Mouse (Mus musculus) MEL (cell line): ENCODE data around the gene Olfr435. TPM values are rescaled to one million over a fixed set of nuclear protein-coding genes. Genes with fewer than 3 reads are reported as not detected.

Experiments used
- DNase-seq: peaks from one replicate; pipeline ENCODE4 v3.0.0; 2011; ENCODE audit warnings: low read depth, low spot score
- H3K27ac ChIP-seq: 2 replicates; pipeline ENCODE4 v1.5.1; 2012; ENCODE audit warnings: low read depth, mild to moderate bottlenecking, control low read depth, low read length, moderate library complexity; ENCODE audit not compliant: control insufficient read depth
- H3K27me3 ChIP-seq, 2 experiments: fragments of 150-350 bp in 1 of 2; sonication (generic) in 1 of 2; 2 replicates each; pipeline ENCODE4 v1.6.1; 2012; ENCODE audit warnings: low read length in 2 of 2, mild to moderate bottlenecking in 2 of 2, improper control_type of control experiment in 1 of 2, moderate library complexity in 1 of 2; ENCODE audit not compliant: insufficient read depth in 2 of 2, control insufficient read depth in 1 of 2
- H3K36me3 ChIP-seq, 2 experiments: 2 replicates each; pipeline ENCODE4 v1.6.1; 2012 to 2014; ENCODE audit warnings: low read length in 2 of 2, improper control_type of control experiment in 1 of 2, inconsistent platforms in 1 of 2, mild to moderate bottlenecking in 1 of 2; ENCODE audit not compliant: insufficient read depth in 2 of 2, control insufficient read depth in 1 of 2
- H3K4me1 ChIP-seq, 2 experiments: fragments of 150-350 bp in 1 of 2; sonication (generic) in 1 of 2; 2 replicates each; pipeline ENCODE4 v1.6.1; 2012; ENCODE audit warnings: low read length in 2 of 2, improper control_type of control experiment in 1 of 2, mild to moderate bottlenecking in 1 of 2; ENCODE audit not compliant: insufficient read depth in 2 of 2, control insufficient read depth in 1 of 2
- H3K4me3 ChIP-seq, 2 experiments: fragments of 150-350 bp in 1 of 2; sonication (generic) in 1 of 2; 2 replicates each; pipeline ENCODE4 v1.5.1; 2012; ENCODE audit warnings: low read depth in 2 of 2, low read length in 2 of 2, mild to moderate bottlenecking in 2 of 2, moderate library complexity in 2 of 2, control low read depth in 1 of 2, improper control_type of control experiment in 1 of 2; ENCODE audit not compliant: control insufficient read depth in 1 of 2, insufficient read depth in 1 of 2
- H3K79me2 ChIP-seq: 2 replicates; pipeline ENCODE4 v1.6.1; 2012; ENCODE audit warnings: mild to moderate bottlenecking, low read length, moderate library complexity; ENCODE audit not compliant: control insufficient read depth, poor library complexity, insufficient read depth
- H3K9ac ChIP-seq: 2 replicates; pipeline ENCODE4 v1.6.1; 2012; ENCODE audit warnings: low read depth, mild to moderate bottlenecking, control low read depth, low read length, moderate library complexity; ENCODE audit not compliant: control insufficient read depth, poor library complexity, severe bottlenecking
- H3K9me3 ChIP-seq: fragments of 150-350 bp; sonication (generic); replicated peaks from 2 replicates; pipeline ENCODE4 v1.6.1; 2012; ENCODE audit warnings: mild to moderate bottlenecking, low read length, improper control_type of control experiment, moderate library complexity; ENCODE audit not compliant: insufficient read depth
- CHD1 ChIP-seq: IDR thresholded peaks from 2 replicates; pipeline ENCODE4 v1.6.1; 2012; ENCODE audit warnings: low read depth, mild to moderate bottlenecking, inconsistent platforms, low read length, improper control_type of control experiment
- CHD2 ChIP-seq: IDR thresholded peaks from 2 replicates; pipeline ENCODE4 v1.6.1; 2011; ENCODE audit warnings: low read length, improper control_type of control experiment
- E2F4 ChIP-seq: IDR thresholded peaks from 2 replicates; pipeline ENCODE4 v1.6.1; 2011; ENCODE audit warnings: low read depth, low read length, improper control_type of control experiment, borderline replicate concordance
- EP300 ChIP-seq, 2 experiments: IDR thresholded peaks; 2 replicates each; pipeline ENCODE4 v1.6.1; 2011; ENCODE audit warnings: improper control_type of control experiment in 2 of 2, low read length in 2 of 2, low read depth in 1 of 2, mild to moderate bottlenecking in 1 of 2
- GATA1 ChIP-seq: IDR thresholded peaks from 2 replicates; pipeline ENCODE4 v1.6.1; 2011; ENCODE audit warnings: low read depth, low read length, improper control_type of control experiment
- MAFK ChIP-seq: IDR thresholded peaks from 2 replicates; pipeline ENCODE4 v1.6.1; 2011; ENCODE audit warnings: low read depth, mild to moderate bottlenecking, low read length, improper control_type of control experiment, borderline replicate concordance
- MAX ChIP-seq: IDR thresholded peaks from 2 replicates; pipeline ENCODE4 v1.6.1; 2011; ENCODE audit warnings: low read length, improper control_type of control experiment
- MAZ ChIP-seq: IDR thresholded peaks from 2 replicates; pipeline ENCODE4 v1.6.1; 2012; ENCODE audit warnings: low read depth, mild to moderate bottlenecking, inconsistent platforms, low read length, improper control_type of control experiment
- MEF2A ChIP-seq: IDR thresholded peaks from 2 replicates; pipeline ENCODE4 v1.6.1; 2014; ENCODE audit warnings: low read depth, mild to moderate bottlenecking, inconsistent platforms, low read length, improper control_type of control experiment; ENCODE audit not compliant: poor library complexity, insufficient replicate concordance, severe bottlenecking; ENCODE audit errors: extremely low read depth
- MYB ChIP-seq: IDR thresholded peaks from 2 replicates; pipeline ENCODE4 v1.6.1; 2011; ENCODE audit warnings: mild to moderate bottlenecking, low read depth, low read length, improper control_type of control experiment
- NELFE ChIP-seq: IDR thresholded peaks from 2 replicates; pipeline ENCODE4 v1.6.1; 2011; ENCODE audit warnings: low read depth, low read length, improper control_type of control experiment
- NRF1 ChIP-seq: IDR thresholded peaks from 2 replicates; pipeline ENCODE4 v1.6.1; 2014; ENCODE audit warnings: low read depth, mild to moderate bottlenecking, inconsistent platforms, low read length, improper control_type of control experiment, moderate library complexity; ENCODE audit not compliant: poor library complexity, insufficient read depth, severe bottlenecking
- POLR2AphosphoS2 ChIP-seq: IDR thresholded peaks from 2 replicates; pipeline ENCODE4 v1.6.1; 2011; ENCODE audit warnings: low read length, improper control_type of control experiment
- POLR2AphosphoS5 ChIP-seq: IDR thresholded peaks from 2 replicates; pipeline ENCODE4 v1.6.1; 2012; ENCODE audit warnings: low read depth, borderline replicate concordance, mild to moderate bottlenecking, inconsistent platforms, low read length, moderate library complexity, mixed read lengths
- RAD21 ChIP-seq: IDR thresholded peaks from 2 replicates; pipeline ENCODE4 v1.6.1; 2011; ENCODE audit warnings: mild to moderate bottlenecking, low read depth, low read length, improper control_type of control experiment
- SIN3A ChIP-seq: IDR thresholded peaks from 2 replicates; pipeline ENCODE4 v1.6.1; 2012; ENCODE audit warnings: low read length, improper control_type of control experiment, inconsistent platforms
- SMC3 ChIP-seq: IDR thresholded peaks from 2 replicates; pipeline ENCODE4 v1.6.1; 2011; ENCODE audit warnings: low read depth, low read length, improper control_type of control experiment
- TAL1 ChIP-seq: IDR thresholded peaks from 2 replicates; pipeline ENCODE4 v1.6.1; 2012; ENCODE audit warnings: mild to moderate bottlenecking, inconsistent platforms, low read length, moderate library complexity, mixed read lengths
- TCF12 ChIP-seq: IDR thresholded peaks from 2 replicates; pipeline ENCODE4 v1.6.1; 2014; ENCODE audit warnings: low read depth, mild to moderate bottlenecking, inconsistent platforms, low read length, improper control_type of control experiment, moderate library complexity
- UBTF ChIP-seq: IDR thresholded peaks from 2 replicates; pipeline ENCODE4 v1.6.1; 2012; ENCODE audit warnings: low read depth, mild to moderate bottlenecking, inconsistent platforms, low read length, improper control_type of control experiment, moderate library complexity, borderline replicate concordance; ENCODE audit not compliant: insufficient read depth
- USF1 ChIP-seq: IDR thresholded peaks from 2 replicates; pipeline ENCODE4 v1.6.1; 2014; ENCODE audit warnings: low read depth, mild to moderate bottlenecking, inconsistent platforms, low read length, improper control_type of control experiment, moderate library complexity
- ZC3H11A ChIP-seq: IDR thresholded peaks from 2 replicates; pipeline ENCODE4 v1.6.1; 2012; ENCODE audit warnings: low read depth, mild to moderate bottlenecking, inconsistent platforms, low read length, improper control_type of control experiment
- ZKSCAN1 ChIP-seq: IDR thresholded peaks from 2 replicates; pipeline ENCODE4 v1.6.1; 2012; ENCODE audit warnings: low read depth, mild to moderate bottlenecking, inconsistent platforms, low read length, improper control_type of control experiment, moderate library complexity
- polyA plus RNA-seq, 2 experiments: library from polyadenylated mRNA; stranded (reverse) in 1 of 2; unstranded in 1 of 2; fragments of >175 nt in 1 of 2; fragments of >200 nt in 1 of 2; gene quantifications; 2 replicates each; pipeline versions ENCODE4 v1.2.1 to v1.2.4; 2012; ENCODE audit warnings: low replicate concordance in 2 of 2, low read depth in 1 of 2; ENCODE audit not compliant: insufficient read length in 2 of 2, insufficient read depth in 1 of 2, missing spikeins in 1 of 2
- total RNA-seq: library from RNA; depleted of rRNA; stranded (reverse); fragments of 300-350 nt; gene quantifications from 2 replicates; pipeline ENCODE4 v1.2.3, GENCODE M21; 2012

The Olfr435 gene
- total and polyA plus RNA-seq, 3 experiments = not detected

- Histone ChIP-seq H3K79me2 (no peaks in the 10 kb centered on the region), H3K9ac (no peak overlapping the region), H3K27ac (no peak overlapping the region), H3K4me3 (no peak overlapping the region)
- TF ChIP-seq POLR2AphosphoS2 = no peak
- TF ChIP-seq USF1 = no peak
- TF ChIP-seq MAX = no peak
- no peak for TF ChIP-seq ZKSCAN1
- TF ChIP-seq CHD2 = no peak
- no peak for TF ChIP-seq MAZ
- TF ChIP-seq MYB = no peak
- TF ChIP-seq SIN3A = no peak
- no peak for TF ChIP-seq POLR2AphosphoS5
- TF ChIP-seq EP300 (IDR thresholded peaks at IDR 0.05; ENCODE audit: low read depth in 1 of 2, low read length in 2 of 2) = no peak
- TF ChIP-seq, all 39 proteins: peak for 0
- Histone ChIP-seq H3K9me3 (no peaks in the 10 kb centered on the region), H3K4me1 (no peaks in the 10 kb centered on the region), H3K36me3 (no peaks in the 10 kb centered on the region), H3K27me3 (no peaks in the 10 kb centered on the region)
- no peak for DNase-seq
Observed at GRCm38 (mm10) chr6:43190986-43191385, 6.0 kb upstream of the Olfr435 start.

- Histone ChIP-seq H3K4me3 (no peak overlapping the region), H3K9me3 (no peaks in the 10 kb centered on the region), H3K27ac (no peak overlapping the region), H3K27me3 (no peaks in the 10 kb centered on the region), H3K4me1 (no peaks in the 10 kb centered on the region), H3K36me3 (no peaks in the 10 kb centered on the region), H3K9ac (no peak overlapping the region), H3K79me2 (no peaks in the 10 kb centered on the region)
- no peak for TF ChIP-seq SMC3
- no peak for TF ChIP-seq TAL1
- no peak for TF ChIP-seq NRF1
- no peak for TF ChIP-seq USF1
- TF ChIP-seq ZC3H11A = no peak
- TF ChIP-seq CHD1 = no peak
- no peak for TF ChIP-seq MAFK
- no peak for TF ChIP-seq GATA1
- no peak for TF ChIP-seq SIN3A
- no peak for TF ChIP-seq EP300 (IDR thresholded peaks at IDR 0.05; ENCODE audit: low read depth in 1 of 2, low read length in 2 of 2)
- no peak for TF ChIP-seq RAD21
- TF ChIP-seq E2F4 = no peak
- TF ChIP-seq CHD2 = no peak
- TF ChIP-seq MAZ = no peak
- no peak for TF ChIP-seq TCF12
- TF ChIP-seq UBTF = no peak
- TF ChIP-seq NELFE = no peak
- no peak for TF ChIP-seq MYB
- no peak for TF ChIP-seq ZKSCAN1
- TF ChIP-seq MEF2A = no peak
- no peak for DNase-seq
Observed at GRCm38 (mm10) chr6:43198094-43198493, 1.1 kb downstream of the Olfr435 start.
